Mouse (Mus musculus): ENCODE results near the gene Mocs1.
A peak's percentile ranks its signal among the peaks of the same experiment; 100 is the strongest.

Mocs1 gene

GRCm38 (mm10) chr17:49428239-49428688 is at the start of gene Mocs1:
TSS of gene Mocs1 (plus strand) at chr17:49428362.
- TF ChIP-seq POU5F1 (IDR thresholded peaks at IDR 0.05; ENCODE audit: borderline replicate concordance, low read length): no peak
- TF ChIP-seq CTCF (conservative IDR thresholded peaks at IDR 0.05; ENCODE audit: low read length): no peak
- TF ChIP-seq NANOG (IDR thresholded peaks at IDR 0.05; ENCODE audit: borderline replicate concordance, low read length): no peak
- peaks cover 3% of the 10 kb centered on the region; the same call in 1 of the 2 replicates for H3K36me3 ChIP-seq (ENCODE audit: insufficient read depth, low read length)
- H3K4me3 ChIP-seq (replicated peaks; ENCODE audit: low read length): peak within 1 kb of the TSS; percentile 85
- no peaks in the 10 kb centered on the region for H3K27me3 ChIP-seq (ENCODE audit: insufficient read depth, low read length)
- no peaks in the 10 kb centered on the region for H3K9me3 ChIP-seq (ENCODE audit: low read length)
- peaks cover 47% of the 10 kb centered on the region for H3K4me1 ChIP-seq (replicated peaks; ENCODE audit: low read depth, low read length)

- Histone ChIP-seq H3K4me3 (replicated peaks; ENCODE audit: low read length) (no peak overlapping the region), H3K4me1 (replicated peaks; ENCODE audit: low read depth, low read length) (no peaks in the 10 kb centered on the region), H3K9me3 (ENCODE audit: low read length) (peaks cover 9% of the 10 kb centered on the region), H3K36me3 (ENCODE audit: insufficient read depth, low read length) (no peaks in the 10 kb centered on the region), H3K27me3 (ENCODE audit: insufficient read depth, low read length) (peaks cover 11% of the 10 kb centered on the region; the same call in 1 of the 2 replicates)
- TF ChIP-seq NANOG (IDR thresholded peaks at IDR 0.05; ENCODE audit: borderline replicate concordance, low read length) (no peak), CTCF (conservative IDR thresholded peaks at IDR 0.05; ENCODE audit: low read length) (no peak), POU5F1 (IDR thresholded peaks at IDR 0.05; ENCODE audit: borderline replicate concordance, low read length) (no peak)
Observed at GRCm38 (mm10) chr17:49379645-49380044, 48.5 kb upstream of the Mocs1 start.

GRCm38 (mm10) chr17:49384217-49384943 is 43.8 kb upstream of the Mocs1 start:
- H3K27me3 ChIP-seq (ENCODE audit: insufficient read depth, low read length): peaks cover 11% of the 10 kb centered on the region; the same call in 1 of the 2 replicates
- no peak for TF ChIP-seq CTCF (conservative IDR thresholded peaks at IDR 0.05; ENCODE audit: low read length)
- H3K4me1 ChIP-seq (replicated peaks; ENCODE audit: low read depth, low read length): no peaks in the 10 kb centered on the region
- H3K4me3 ChIP-seq (replicated peaks; ENCODE audit: low read length): no peak overlapping the region
- H3K36me3 ChIP-seq (ENCODE audit: insufficient read depth, low read length): no peaks in the 10 kb centered on the region
- H3K9me3 ChIP-seq (ENCODE audit: low read length): peaks cover 9% of the 10 kb centered on the region

- H3K9me3 ChIP-seq (ENCODE audit: low read length): no peaks in the 10 kb centered on the region
- H3K36me3 ChIP-seq (ENCODE audit: insufficient read depth, low read length): no peaks in the 10 kb centered on the region
- peak; percentile 48 for TF ChIP-seq CTCF (conservative IDR thresholded peaks at IDR 0.05; ENCODE audit: low read length)
- TF ChIP-seq POU5F1 (IDR thresholded peaks at IDR 0.05; ENCODE audit: borderline replicate concordance, low read length): no peak
- H3K27me3 ChIP-seq (ENCODE audit: insufficient read depth, low read length): peaks cover 11% of the 10 kb centered on the region; the same call in 1 of the 2 replicates
- no peak overlapping the region for H3K4me3 ChIP-seq (replicated peaks; ENCODE audit: low read length)
- H3K4me1 ChIP-seq (replicated peaks; ENCODE audit: low read depth, low read length): no peaks in the 10 kb centered on the region
Observed at GRCm38 (mm10) chr17:49387741-49388140, 40.4 kb upstream of the Mocs1 start.

GRCm38 (mm10) chr17:49392751-49393150 is 35.4 kb upstream of the Mocs1 start:
- no peaks in the 10 kb centered on the region for H3K27me3 ChIP-seq (ENCODE audit: insufficient read depth, low read length)
- no peaks in the 10 kb centered on the region for H3K9me3 ChIP-seq (ENCODE audit: low read length)
- TF ChIP-seq CTCF (conservative IDR thresholded peaks at IDR 0.05; ENCODE audit: low read length): no peak
- no peak for TF ChIP-seq POU5F1 (IDR thresholded peaks at IDR 0.05; ENCODE audit: borderline replicate concordance, low read length)
- no peak for TF ChIP-seq NANOG (IDR thresholded peaks at IDR 0.05; ENCODE audit: borderline replicate concordance, low read length)
- no peaks in the 10 kb centered on the region for H3K4me1 ChIP-seq (replicated peaks; ENCODE audit: low read depth, low read length)
- H3K4me3 ChIP-seq (replicated peaks; ENCODE audit: low read length): no peak overlapping the region
- no peaks in the 10 kb centered on the region for H3K36me3 ChIP-seq (ENCODE audit: insufficient read depth, low read length)

- Histone ChIP-seq H3K27me3 (ENCODE audit: insufficient read depth, low read length) (no peaks in the 10 kb centered on the region), H3K4me3 (replicated peaks; ENCODE audit: low read length) (no peak overlapping the region), H3K9me3 (ENCODE audit: low read length) (no peaks in the 10 kb centered on the region), H3K36me3 (ENCODE audit: insufficient read depth, low read length) (no peaks in the 10 kb centered on the region), H3K4me1 (replicated peaks; ENCODE audit: low read depth, low read length) (no peaks in the 10 kb centered on the region)
- TF ChIP-seq NANOG (IDR thresholded peaks at IDR 0.05; ENCODE audit: borderline replicate concordance, low read length): no peak
- TF ChIP-seq CTCF (conservative IDR thresholded peaks at IDR 0.05; ENCODE audit: low read length): peak; percentile 31; the same call in 1 of the 2 replicates
Observed at GRCm38 (mm10) chr17:49394836-49395235, 33.3 kb upstream of the Mocs1 start.

GRCm38 (mm10) chr17:49399605-49400004 is 28.6 kb upstream of the Mocs1 start:
- H3K27me3 ChIP-seq (ENCODE audit: insufficient read depth, low read length): no peaks in the 10 kb centered on the region
- no peak overlapping the region for H3K4me3 ChIP-seq (replicated peaks; ENCODE audit: low read length)
- H3K4me1 ChIP-seq (replicated peaks; ENCODE audit: low read depth, low read length): no peaks in the 10 kb centered on the region
- H3K9me3 ChIP-seq (ENCODE audit: low read length): peaks cover 14% of the 10 kb centered on the region
- no peak for TF ChIP-seq POU5F1 (IDR thresholded peaks at IDR 0.05; ENCODE audit: borderline replicate concordance, low read length)
- no peak for TF ChIP-seq NANOG (IDR thresholded peaks at IDR 0.05; ENCODE audit: borderline replicate concordance, low read length)
- TF ChIP-seq CTCF (conservative IDR thresholded peaks at IDR 0.05; ENCODE audit: low read length): no peak
- H3K36me3 ChIP-seq (ENCODE audit: insufficient read depth, low read length): no peaks in the 10 kb centered on the region

- no peak for TF ChIP-seq POU5F1 (IDR thresholded peaks at IDR 0.05; ENCODE audit: borderline replicate concordance, low read length)
- TF ChIP-seq NANOG (IDR thresholded peaks at IDR 0.05; ENCODE audit: borderline replicate concordance, low read length): no peak
- TF ChIP-seq CTCF (conservative IDR thresholded peaks at IDR 0.05; ENCODE audit: low read length): peak; percentile 64
- H3K4me1 ChIP-seq (replicated peaks; ENCODE audit: low read depth, low read length): no peaks in the 10 kb centered on the region
- no peaks in the 10 kb centered on the region for H3K36me3 ChIP-seq (ENCODE audit: insufficient read depth, low read length)
- H3K4me3 ChIP-seq (replicated peaks; ENCODE audit: low read length): no peak overlapping the region
- H3K9me3 ChIP-seq (ENCODE audit: low read length): peaks cover 14% of the 10 kb centered on the region
- H3K27me3 ChIP-seq (ENCODE audit: insufficient read depth, low read length): no peaks in the 10 kb centered on the region
Observed at GRCm38 (mm10) chr17:49400130-49400529, 28.0 kb upstream of the Mocs1 start.

- no peaks in the 10 kb centered on the region for H3K27me3 ChIP-seq (ENCODE audit: insufficient read depth, low read length)
- no peak for TF ChIP-seq POU5F1 (IDR thresholded peaks at IDR 0.05; ENCODE audit: borderline replicate concordance, low read length)
- no peak for TF ChIP-seq CTCF (conservative IDR thresholded peaks at IDR 0.05; ENCODE audit: low read length)
- no peak for TF ChIP-seq NANOG (IDR thresholded peaks at IDR 0.05; ENCODE audit: borderline replicate concordance, low read length)
- H3K9me3 ChIP-seq (ENCODE audit: low read length): peaks cover 14% of the 10 kb centered on the region
- no peaks in the 10 kb centered on the region for H3K36me3 ChIP-seq (ENCODE audit: insufficient read depth, low read length)
- no peaks in the 10 kb centered on the region for H3K4me1 ChIP-seq (replicated peaks; ENCODE audit: low read depth, low read length)
- no peak overlapping the region for H3K4me3 ChIP-seq (replicated peaks; ENCODE audit: low read length)
Observed at GRCm38 (mm10) chr17:49403151-49403550, 25.0 kb upstream of the Mocs1 start.
